Mouse (Mus musculus) limb, embryonic 14.5 days (tissue): ENCODE results near the gene Tmem215. TPM values are rescaled to one million over a fixed set of nuclear protein-coding genes. Genes with fewer than 3 reads are reported as not detected.
A peak's percentile ranks its signal among the peaks of the same experiment; 100 is the strongest.

Experiments used
- ATAC-seq: fragments of 200-750 bp; cut with Nextera tagmentation; 2 replicates; pipeline ENCODE4 v1.8.0; 2017; ENCODE audit warnings: low read depth, moderate number of reproducible peaks, moderate TSS enrichment; ENCODE audit not compliant: low FRiP score
- DNase-seq: peaks from one replicate; pipeline ENCODE4 v3.0.0-alpha.2; 2015; ENCODE audit warnings: low spot score
- H3K27ac ChIP-seq: fragments of 300-500 bp; sonication (generic); replicated peaks from 2 replicates; pipeline ENCODE4 v1.5.1; 2014; ENCODE audit warnings: low read depth, mild to moderate bottlenecking, low read length, moderate library complexity, mixed read lengths
- H3K27me3 ChIP-seq: fragments of 300-500 bp; sonication (generic); 2 replicates; pipeline ENCODE4 v1.6.1; 2014; ENCODE audit warnings: low read length, mixed read lengths; ENCODE audit not compliant: control insufficient read depth, insufficient read depth
- H3K36me3 ChIP-seq: fragments of 300-500 bp; sonication (generic); 2 replicates; pipeline ENCODE4 v1.6.1; 2014; ENCODE audit warnings: mild to moderate bottlenecking, low read length, moderate library complexity, mixed read lengths; ENCODE audit not compliant: control insufficient read depth, insufficient read depth
- H3K4me1 ChIP-seq: fragments of 300-500 bp; sonication (generic); 2 replicates; pipeline ENCODE4 v1.6.1; 2014; ENCODE audit warnings: antibody characterized with exemption, low read length, mixed read lengths; ENCODE audit not compliant: control insufficient read depth, insufficient read depth
- H3K4me2 ChIP-seq: fragments of 300-500 bp; sonication (generic); replicated peaks from 2 replicates; pipeline ENCODE4 v1.6.1; 2014; ENCODE audit warnings: low read depth, mild to moderate bottlenecking, low read length, moderate library complexity; ENCODE audit not compliant: severe bottlenecking
- H3K4me3 ChIP-seq: fragments of 300-500 bp; sonication (generic); replicated peaks from 2 replicates; pipeline ENCODE4 v1.5.1; 2014; ENCODE audit warnings: low read length
- H3K9ac ChIP-seq: fragments of 300-500 bp; sonication (generic); 2 replicates; pipeline ENCODE4 v1.6.1; 2014; ENCODE audit warnings: mild to moderate bottlenecking, low read depth, low read length, moderate library complexity; ENCODE audit not compliant: severe bottlenecking
- H3K9me3 ChIP-seq: fragments of 300-500 bp; sonication (generic); 2 replicates; pipeline ENCODE4 v1.6.1; 2016; ENCODE audit warnings: low read length; ENCODE audit not compliant: control insufficient read depth
- POLR2A ChIP-seq: fragments of 200-500 bp; IDR thresholded peaks from 2 replicates; pipeline ENCODE4 v1.8.0; 2012; ENCODE audit warnings: inconsistent platforms, mild to moderate bottlenecking, moderate library complexity, borderline replicate concordance; ENCODE audit not compliant: insufficient read depth, insufficient read length; ENCODE audit errors: extremely low read depth
- WGBS: fragments of 180-500 bp; shearing (Covaris S2); extraction: QIAGEN DNeasy Blood & Tissue Kit; methylation state at CpG from one replicate; pipeline ENCODE4 v1.1.7; 2014; 5-methylcytosine and 5-hydroxymethylcytosine counted together
- polyA plus RNA-seq, 2 experiments: library from polyadenylated mRNA; depleted of rRNA in 1 of 2; stranded (reverse) in 1 of 2; unstranded in 1 of 2; fragments of >200 nt; fragmentation: Nextera tagmentation in 1 of 2; extraction: Ambion mirVana in 1 of 2; gene quantifications; 2 replicates each; pipeline versions ENCODE4 v1.2.1 to v1.2.3; 2012 to 2014

The Tmem215 gene
- polyA plus RNA-seq, 2 experiments, result 0.19 to 0.50 TPM

GRCm38 (mm10) chr4:40472700-40473530, 935 bp downstream of the Tmem215 start:
- H3K4me3 ChIP-seq, result peak overlapping the region; percentile 45
- H3K9me3 ChIP-seq, result no peaks in the 10 kb centered on the region
- peak; percentile 84 for ATAC-seq
- TF ChIP-seq POLR2A, result no peak
- H3K4me1 ChIP-seq, result peaks cover 6% of the 10 kb centered on the region; the same call in 1 of the 2 replicates
- peaks cover 18% of the 10 kb centered on the region; the same call in 1 of the 2 replicates for H3K27me3 ChIP-seq
- peak overlapping the region; percentile 48 for H3K9ac ChIP-seq
- H3K27ac ChIP-seq, result no peak overlapping the region
- no peaks in the 10 kb centered on the region for H3K36me3 ChIP-seq
- peak overlapping the region; percentile 85 for H3K4me2 ChIP-seq
- 7% methylated on average over 33 of the region's 55 CpGs for WGBS
- peak; percentile 67 for DNase-seq

DNA sequence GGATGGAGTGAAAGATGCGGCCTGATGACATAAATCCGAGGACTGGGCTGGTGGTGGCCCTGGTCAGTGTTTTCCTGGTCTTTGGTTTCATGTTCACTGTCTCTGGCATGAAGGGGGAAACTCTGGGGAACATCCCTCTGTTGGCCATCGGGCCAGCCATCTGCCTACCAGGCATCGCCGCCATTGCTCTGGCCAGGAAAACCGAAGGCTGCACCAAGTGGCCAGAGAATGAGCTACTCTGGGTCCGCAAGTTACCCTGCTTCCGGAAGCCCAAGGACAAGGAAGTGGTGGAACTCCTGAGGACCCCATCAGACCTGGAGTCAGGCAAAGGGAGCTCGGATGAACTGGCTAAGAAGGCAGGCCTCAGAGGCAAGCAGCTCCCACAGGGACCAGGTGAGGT, 1.9 kb downstream of the Tmem215 start:
- H3K9me3 ChIP-seq, result no peaks in the 10 kb centered on the region
- peaks cover 6% of the 10 kb centered on the region; the same call in 1 of the 2 replicates for H3K4me1 ChIP-seq
- DNase-seq (no peak), ATAC-seq (no peak)
- H3K27ac ChIP-seq, result no peak overlapping the region
- TF ChIP-seq POLR2A, result no peak
- no peak overlapping the region for H3K4me3 ChIP-seq
- WGBS, result 71% methylated on average over 9 of the region's 9 CpGs
- H3K4me2 ChIP-seq, result no peak overlapping the region
- no peak overlapping the region for H3K9ac ChIP-seq
- H3K27me3 ChIP-seq, result peaks cover 18% of the 10 kb centered on the region; the same call in 1 of the 2 replicates
- no peaks in the 10 kb centered on the region for H3K36me3 ChIP-seq

DNA sequence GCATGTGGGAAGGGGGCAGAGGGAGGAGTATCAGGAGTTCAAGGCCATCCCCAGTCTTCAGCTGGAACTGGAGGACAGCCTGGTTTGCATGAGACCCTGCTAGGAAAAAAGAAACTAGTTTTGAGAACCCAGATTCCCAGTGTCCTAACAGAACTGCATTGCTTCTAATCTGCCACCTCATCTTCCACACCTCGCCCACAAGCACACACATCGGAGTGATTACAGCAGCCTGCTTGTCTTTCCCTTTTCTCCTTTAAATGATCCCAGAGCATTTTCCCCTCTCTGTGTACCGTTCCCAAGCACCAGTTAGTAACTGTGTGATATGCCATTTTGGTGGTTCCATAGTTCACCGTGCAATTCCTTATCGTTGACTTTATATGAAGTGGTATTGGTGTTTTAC, 6.0 kb downstream of the Tmem215 start:
- Histone ChIP-seq H3K4me3 (no peak overlapping the region), H3K4me1 (no peaks in the 10 kb centered on the region), H3K27me3 (0 out of 2 replicates have a peak, but pooled peaks cover 12% of the 10 kb centered on the region), H3K9me3 (no peaks in the 10 kb centered on the region), H3K27ac (no peak overlapping the region), H3K9ac (no peak overlapping the region), H3K4me2 (no peak overlapping the region), H3K36me3 (no peaks in the 10 kb centered on the region)
- no peak for TF ChIP-seq POLR2A
- no peak for ATAC-seq
- 90% methylated on average over 5 of the region's 5 CpGs for WGBS
- DNase-seq, result no peak

GRCm38 (mm10) chr4:40486546-40486945, 14.6 kb downstream of the Tmem215 start:
- WGBS, result 68% methylated on average over 6 of the region's 6 CpGs
- no peak for TF ChIP-seq POLR2A

DNA sequence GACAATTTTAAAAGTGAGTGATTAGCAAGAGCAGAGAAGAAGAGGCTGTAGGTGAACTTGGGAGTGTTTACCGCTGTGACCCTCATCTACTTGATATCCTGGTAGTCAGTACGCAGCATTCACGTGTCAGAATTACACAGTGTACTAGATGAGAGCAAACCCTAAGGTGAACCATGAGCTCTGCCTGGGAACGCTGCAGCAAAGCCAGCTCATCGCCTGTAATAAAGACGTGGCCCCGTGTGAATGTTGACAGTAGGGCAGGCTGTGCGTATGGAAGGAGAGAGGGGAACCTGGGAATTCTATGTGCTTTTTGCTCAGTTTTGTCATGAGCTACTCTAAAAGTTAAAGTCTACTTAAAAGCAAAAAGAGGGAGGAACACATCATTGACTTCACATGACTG, 19.8 kb downstream of the Tmem215 start:
- no peak overlapping the region for H3K27ac ChIP-seq
- no peaks in the 10 kb centered on the region for H3K9me3 ChIP-seq
- H3K36me3 ChIP-seq, result no peaks in the 10 kb centered on the region
- TF ChIP-seq POLR2A, result no peak
- no peak overlapping the region for H3K9ac ChIP-seq
- H3K4me3 ChIP-seq, result no peak overlapping the region
- no peaks in the 10 kb centered on the region for H3K27me3 ChIP-seq
- 88% methylated on average over 8 of the region's 8 CpGs for WGBS
- H3K4me2 ChIP-seq, result no peak overlapping the region
- no peaks in the 10 kb centered on the region for H3K4me1 ChIP-seq
- ATAC-seq (no peak), DNase-seq (no peak)

More at GRCm38 (mm10) chr4:40486546-40486945, 14.6 kb downstream of the Tmem215 start:
- ATAC-seq (no peak), DNase-seq (no peak)
- Histone ChIP-seq H3K4me2 (no peak overlapping the region), H3K4me1 (no peaks in the 10 kb centered on the region), H3K27ac (no peak overlapping the region), H3K9me3 (no peaks in the 10 kb centered on the region), H3K9ac (no peak overlapping the region), H3K4me3 (no peak overlapping the region), H3K36me3 (no peaks in the 10 kb centered on the region), H3K27me3 (no peaks in the 10 kb centered on the region)
